Mouse (Mus musculus) olfactory bulb, adult 2 months (tissue): ENCODE measurements around the gene Pirb. TPM values are rescaled to one million over a fixed set of nuclear protein-coding genes. Genes with fewer than 3 reads are reported as not detected.
"Not testable (repeated sequence)": the region's sequence is repeated elsewhere in the genome, so short reads cannot be mapped to it uniquely, and the experiment has no call there.

Experiments
- H3K27ac ChIP-seq: fragments of 200-500 bp; 2 replicates; pipeline ENCODE4 v1.5.1; 2012; ENCODE audit warnings: low read depth, low read length; ENCODE audit not compliant: insufficient read depth
- H3K4me1 ChIP-seq: fragments of 200-500 bp; 2 replicates; pipeline ENCODE4 v1.6.1; 2012; ENCODE audit warnings: low read length; ENCODE audit not compliant: control insufficient read depth, insufficient read depth
- H3K4me3 ChIP-seq: fragments of 200-500 bp; 2 replicates; pipeline ENCODE4 v1.5.1; 2012; ENCODE audit warnings: mild to moderate bottlenecking, low read depth, low read length, moderate library complexity; ENCODE audit not compliant: insufficient read depth
- CTCF ChIP-seq: fragments of 200-500 bp; IDR thresholded peaks from 2 replicates; pipeline ENCODE4 v1.5.1; 2012; ENCODE audit warnings: low read depth, mild to moderate bottlenecking, low read length, moderate library complexity; ENCODE audit not compliant: insufficient read depth
- POLR2A ChIP-seq: fragments of 200-500 bp; IDR thresholded peaks from 2 replicates; pipeline ENCODE4 v1.6.1; 2012; ENCODE audit warnings: mild to moderate bottlenecking, low read depth, low read length, moderate library complexity; ENCODE audit not compliant: insufficient read depth
- WGBS: fragments of 180-500 bp; shearing (Covaris S2); methylation state at CpG from one replicate; pipeline ENCODE4 v1.1.7; 2018; 5-methylcytosine and 5-hydroxymethylcytosine counted together
- polyA plus RNA-seq: library from polyadenylated mRNA; stranded (reverse); fragments of >200 nt; gene quantifications from 2 replicates; pipeline ENCODE4 v1.2.4, GENCODE M21; 2012; ENCODE audit warnings: low replicate concordance; ENCODE audit not compliant: missing spikeins, insufficient read depth, insufficient read length

Gene Pirb
- polyA plus RNA-seq, 1 experiment: not detected

DNA sequence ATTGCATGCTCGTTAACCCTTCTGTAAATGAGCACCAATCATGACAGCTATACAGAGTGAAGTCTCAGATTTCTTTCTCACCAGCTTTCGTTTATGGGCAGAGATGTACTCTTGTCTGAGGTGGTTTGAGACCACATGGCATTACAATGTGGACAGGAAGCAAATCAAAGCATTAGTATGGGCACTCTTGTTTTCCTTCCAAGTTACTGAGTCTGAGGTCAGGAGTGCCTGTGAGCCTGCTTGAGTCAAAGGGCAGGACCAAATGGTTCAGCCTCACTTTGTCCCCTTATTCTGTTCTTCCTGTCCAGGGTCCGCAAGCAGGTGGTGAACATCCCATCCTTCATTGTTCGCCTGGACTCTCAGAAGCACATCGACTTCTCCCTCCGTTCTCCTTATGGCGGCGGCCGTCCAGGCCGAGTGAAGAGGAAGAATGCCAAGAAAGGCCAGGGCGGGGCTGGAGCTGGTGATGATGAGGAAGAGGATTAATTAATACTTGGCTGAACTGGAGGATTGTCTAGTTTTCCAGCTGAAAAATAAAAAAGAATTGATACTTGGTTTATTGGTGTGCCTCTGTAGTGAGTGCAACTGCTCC, 13.8 kb downstream of the Pirb start:
- H3K4me3 ChIP-seq: no peak overlapping the region
- H3K27ac ChIP-seq: no peak overlapping the region
- TF ChIP-seq POLR2A (no peak), CTCF (no peak)
- WGBS: 39% methylated on average over 11 of the region's 11 CpGs
- H3K4me1 ChIP-seq: peaks cover 12% of the 10 kb centered on the region

- WGBS: 32% methylated on average over 6 of the region's 6 CpGs
- H3K4me1 ChIP-seq: peaks cover 12% of the 10 kb centered on the region
- no peak for TF ChIP-seq POLR2A
- TF ChIP-seq CTCF: no peak
- 0 out of 2 replicates have a peak overlapping the region, but pooled peaks have one; percentile 13 for H3K4me3 ChIP-seq
- no peak overlapping the region for H3K27ac ChIP-seq
These were observed 14.3 kb downstream of the Pirb start for GRCm38 (mm10) chr7:3705911-3706310.

DNA sequence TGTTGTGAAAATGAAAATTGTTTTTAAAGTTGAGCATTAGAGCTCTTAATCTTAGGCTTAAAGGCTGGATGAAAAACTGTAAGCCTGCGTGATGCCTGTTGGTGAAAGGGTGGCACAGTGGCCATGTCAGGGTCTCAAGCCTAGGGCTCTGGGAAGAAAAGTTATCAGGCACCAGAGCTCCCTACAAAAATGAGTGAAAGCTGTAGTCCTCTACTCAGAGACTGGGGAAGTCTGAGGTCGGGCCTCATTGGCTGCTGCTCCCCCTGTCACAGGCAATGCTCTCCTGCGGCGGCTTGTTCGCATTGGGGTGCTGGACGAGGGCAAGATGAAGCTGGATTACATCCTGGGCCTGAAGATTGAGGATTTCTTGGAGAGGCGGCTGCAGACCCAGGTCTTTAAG, 14.7 kb downstream of the Pirb start:
- peak overlapping the region; percentile 13; the same call in 1 of the 2 replicates for H3K4me3 ChIP-seq
- peaks cover 12% of the 10 kb centered on the region for H3K4me1 ChIP-seq
- 6% methylated on average over 7 of the region's 7 CpGs for WGBS
- not testable (repeated sequence) for H3K27ac ChIP-seq

- WGBS: 1% methylated on average over 20 of the region's 20 CpGs
- H3K4me3 ChIP-seq: peak overlapping the region; percentile 58
- peaks cover 12% of the 10 kb centered on the region for H3K4me1 ChIP-seq
- TF ChIP-seq POLR2A: no peak
- no peak for TF ChIP-seq CTCF
- no peak overlapping the region for H3K27ac ChIP-seq
These were observed 15.7 kb downstream of the Pirb start for GRCm38 (mm10) chr7:3704475-3704874.

GRCm38 (mm10) chr7:3703879-3704441, 16.2 kb downstream of the Pirb start, which contains the start of gene Rps9:
TSS of gene Rps9 (plus strand) at chr7:3703993.
- peak within 1 kb of the TSS; percentile 95 for H3K27ac ChIP-seq
- H3K4me3 ChIP-seq: peak within 1 kb of the TSS; percentile 58
- under 1% methylated on average over 42 of the region's 42 CpGs for WGBS
- TF ChIP-seq POLR2A (peak; percentile 83), CTCF (0 out of 2 replicates have a peak, but pooled peaks have one; percentile 11)
- peaks cover 12% of the 10 kb centered on the region for H3K4me1 ChIP-seq

- Histone ChIP-seq H3K4me1 (peaks cover 12% of the 10 kb centered on the region), H3K27ac (peak overlapping the region; percentile 95; the same call in 1 of the 2 replicates), H3K4me3 (no peak overlapping the region)
- no peak for TF ChIP-seq POLR2A
- no peak for TF ChIP-seq CTCF
- WGBS: 21% methylated on average over 6 of the region's 6 CpGs
These were observed 16.9 kb downstream of the Pirb start for GRCm38 (mm10) chr7:3703148-3703878.

DNA sequence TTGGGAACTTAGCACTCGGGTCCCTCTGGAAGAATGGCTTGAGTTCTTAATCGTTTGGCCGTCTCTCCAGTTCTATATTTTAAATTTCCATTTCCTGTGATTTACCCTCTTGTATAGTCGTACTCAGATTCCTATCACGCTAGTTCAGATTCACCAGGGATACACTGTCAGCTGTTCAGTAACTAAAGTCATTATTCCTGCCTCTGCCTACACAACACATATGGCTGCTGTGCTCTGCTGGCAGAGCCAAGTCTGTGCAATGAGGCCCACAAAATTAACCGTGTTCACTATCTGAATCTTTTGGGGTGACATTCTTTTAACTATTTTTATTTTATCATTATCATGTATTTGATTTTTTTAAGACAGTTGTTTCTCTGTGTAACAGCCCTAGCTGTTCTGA, 21.7 kb downstream of the Pirb start:
- Histone ChIP-seq H3K4me1 (peaks cover 9% of the 10 kb centered on the region), H3K27ac (no peak overlapping the region), H3K4me3 (no peak overlapping the region)
- WGBS: 95% methylated on average over 6 of the region's 6 CpGs
- TF ChIP-seq CTCF (no peak), POLR2A (no peak)

- H3K4me3 ChIP-seq: peak overlapping the region; percentile 74
- H3K27ac ChIP-seq: not testable (repeated sequence)
- 2% methylated on average over 9 of the region's 9 CpGs for WGBS
These were observed 25.3 kb downstream of the Pirb start for GRCm38 (mm10) chr7:3694949-3695305.

GRCm38 (mm10) chr7:3694076-3694948, 25.9 kb downstream of the Pirb start:
- Histone ChIP-seq H3K4me3 (peak overlapping the region; percentile 74), H3K27ac (peak overlapping the region; percentile 81), H3K4me1 (peaks cover 15% of the 10 kb centered on the region)
- WGBS: under 1% methylated on average over 55 of the region's 55 CpGs
- TF ChIP-seq POLR2A: no peak
- no peak for TF ChIP-seq CTCF

More at GRCm38 (mm10) chr7:3694949-3695305, 25.3 kb downstream of the Pirb start:
- H3K4me1 ChIP-seq: peaks cover 15% of the 10 kb centered on the region
